Mouse (Mus musculus) C2C12 (cell line): ENCODE data around the gene Plekhg1. TPM values are rescaled to one million over a fixed set of nuclear protein-coding genes. Genes with fewer than 3 reads are reported as not detected.

Source experiments
- H3K27me3 ChIP-seq: one replicate; pipeline ENCODE4 v1.6.1; 2011; ENCODE audit not compliant: control insufficient read depth, insufficient read depth, insufficient read length
- H3K36me3 ChIP-seq: one replicate; pipeline ENCODE4 v1.6.1; 2011; ENCODE audit not compliant: control insufficient read depth, insufficient read depth
- H3K4me3 ChIP-seq: one replicate; pipeline ENCODE4 v1.5.1; 2011; ENCODE audit warnings: mild to moderate bottlenecking, control low read depth; ENCODE audit not compliant: poor library complexity, insufficient read depth, severe bottlenecking
- H3K79me2 ChIP-seq: one replicate; pipeline ENCODE4 v1.6.1; 2011; ENCODE audit not compliant: control insufficient read depth, insufficient read depth
- H3K79me3 ChIP-seq: one replicate; pipeline ENCODE4 v1.6.1; 2011; ENCODE audit warnings: low read depth, control low read depth
- H3ac ChIP-seq: one replicate; pipeline ENCODE3; 2011; ENCODE audit warnings: low read depth; ENCODE audit not compliant: control insufficient read depth, insufficient read length
- CEBPB ChIP-seq: IDR thresholded peaks from one replicate; pipeline ENCODE4 v1.6.1; 2011; ENCODE audit warnings: low read depth, mild to moderate bottlenecking, control low read depth, moderate library complexity
- CTCF ChIP-seq: IDR thresholded peaks from one replicate; pipeline ENCODE4 v1.5.1; 2011; ENCODE audit not compliant: control insufficient read depth, insufficient read depth, insufficient read length
- FOSL1 ChIP-seq: IDR thresholded peaks from one replicate; pipeline ENCODE4 v1.8.0; 2011; ENCODE audit warnings: mild to moderate bottlenecking, low read length; ENCODE audit not compliant: poor library complexity, insufficient read depth, severe bottlenecking
- MAX ChIP-seq: IDR thresholded peaks from one replicate; pipeline ENCODE4 v1.6.1; 2011; ENCODE audit warnings: mild to moderate bottlenecking, control low read depth
- MYOD1 ChIP-seq: IDR thresholded peaks from one replicate; pipeline ENCODE4 v1.6.1; 2011; ENCODE audit warnings: low read depth; ENCODE audit not compliant: control insufficient read depth, insufficient read length
- MYOG ChIP-seq: IDR thresholded peaks from one replicate; pipeline ENCODE4 v1.6.1; 2011; ENCODE audit not compliant: control insufficient read depth, insufficient read length; ENCODE audit errors: extremely low read depth
- USF1 ChIP-seq: IDR thresholded peaks from one replicate; pipeline ENCODE4 v1.6.1; 2011; ENCODE audit warnings: low read depth, mild to moderate bottlenecking, control low read depth, moderate library complexity
- polyA plus RNA-seq: library from polyadenylated mRNA; unstranded; fragments of >200 nt; fragmentation: generic; extraction: Trizol; gene quantifications from one replicate; pipeline ENCODE4 v1.2.1, GENCODE M21; 2012; ENCODE audit warnings: missing spikeins

Gene Plekhg1
- polyA plus RNA-seq, 1 experiment = under 0.01 TPM

GRCm38 (mm10) chr10:3864196-3864540 lies 124.0 kb downstream of the Plekhg1 start:
- H3K27me3 ChIP-seq = peaks cover 4% of the 10 kb centered on the region
- no peak overlapping the region for H3ac ChIP-seq
- no peak overlapping the region for H3K4me3 ChIP-seq
- no peaks in the 10 kb centered on the region for H3K79me3 ChIP-seq
- no peaks in the 10 kb centered on the region for H3K36me3 ChIP-seq
- no peaks in the 10 kb centered on the region for H3K79me2 ChIP-seq
- TF ChIP-seq USF1 = no peak
- no peak for TF ChIP-seq FOSL1
- no peak for TF ChIP-seq MYOD1
- TF ChIP-seq MAX = no peak
- TF ChIP-seq MYOG = no peak
- no peak for TF ChIP-seq CTCF
- no peak for TF ChIP-seq CEBPB

- H3K36me3 ChIP-seq = no peaks in the 10 kb centered on the region
- H3K79me2 ChIP-seq = no peaks in the 10 kb centered on the region
- H3K79me3 ChIP-seq = no peaks in the 10 kb centered on the region
- peaks cover 4% of the 10 kb centered on the region for H3K27me3 ChIP-seq
- no peak for TF ChIP-seq MYOG
- TF ChIP-seq FOSL1 = no peak
- TF ChIP-seq MAX = no peak
- H3K4me3 ChIP-seq = no peak overlapping the region
- H3ac ChIP-seq = no peak overlapping the region
Measured at GRCm38 (mm10) chr10:3867298-3867697, 127.1 kb downstream of the Plekhg1 start.

- TF ChIP-seq MYOG (no peak), FOSL1 (no peak), USF1 (no peak), MAX (no peak), CTCF (no peak), MYOD1 (no peak), CEBPB (no peak)
- Histone ChIP-seq H3K79me3 (no peaks in the 10 kb centered on the region), H3ac (no peak overlapping the region), H3K27me3 (peaks cover 6% of the 10 kb centered on the region), H3K4me3 (no peak overlapping the region), H3K36me3 (no peaks in the 10 kb centered on the region), H3K79me2 (no peaks in the 10 kb centered on the region)
Measured at GRCm38 (mm10) chr10:3870828-3871227, 130.7 kb downstream of the Plekhg1 start.

- Histone ChIP-seq H3K79me3 (no peaks in the 10 kb centered on the region), H3K79me2 (no peaks in the 10 kb centered on the region)
- TF ChIP-seq FOSL1 (no peak), MAX (no peak)
Measured at GRCm38 (mm10) chr10:3873467-3873866, 133.3 kb downstream of the Plekhg1 start.

GRCm38 (mm10) chr10:3877852-3878535 lies 137.8 kb downstream of the Plekhg1 start:
- no peaks in the 10 kb centered on the region for H3K79me3 ChIP-seq
- no peaks in the 10 kb centered on the region for H3K79me2 ChIP-seq
- TF ChIP-seq CEBPB = no peak
- no peak for TF ChIP-seq USF1
- no peak for TF ChIP-seq CTCF
- TF ChIP-seq MYOG = no peak
- TF ChIP-seq FOSL1 = no peak
- no peak for TF ChIP-seq MYOD1
- no peak for TF ChIP-seq MAX
- H3ac ChIP-seq = no peak overlapping the region
- no peak overlapping the region for H3K4me3 ChIP-seq
- H3K27me3 ChIP-seq = peaks cover under 1% of the 10 kb centered on the region
- no peaks in the 10 kb centered on the region for H3K36me3 ChIP-seq

More at GRCm38 (mm10) chr10:3873467-3873866, 133.3 kb downstream of the Plekhg1 start:
- Histone ChIP-seq H3ac (no peak overlapping the region), H3K36me3 (no peaks in the 10 kb centered on the region), H3K27me3 (peaks cover 6% of the 10 kb centered on the region), H3K4me3 (no peak overlapping the region)

- H3K27me3 ChIP-seq = no peaks in the 10 kb centered on the region
- no peak overlapping the region for H3K4me3 ChIP-seq
- no peaks in the 10 kb centered on the region for H3K79me2 ChIP-seq
- no peaks in the 10 kb centered on the region for H3K79me3 ChIP-seq
- no peak overlapping the region for H3ac ChIP-seq
- H3K36me3 ChIP-seq = no peaks in the 10 kb centered on the region
- TF ChIP-seq USF1 = no peak
- TF ChIP-seq MAX = no peak
Measured at GRCm38 (mm10) chr10:3881179-3881578, 141.0 kb downstream of the Plekhg1 start.

- no peak for TF ChIP-seq FOSL1
- TF ChIP-seq MYOG = no peak
- no peak for TF ChIP-seq USF1
- TF ChIP-seq MAX = no peak
- TF ChIP-seq CTCF = no peak
- TF ChIP-seq MYOD1 = no peak
- no peak for TF ChIP-seq CEBPB
- H3K36me3 ChIP-seq = no peaks in the 10 kb centered on the region
- H3K79me3 ChIP-seq = no peaks in the 10 kb centered on the region
- H3ac ChIP-seq = no peak overlapping the region
- H3K4me3 ChIP-seq = no peak overlapping the region
- no peaks in the 10 kb centered on the region for H3K27me3 ChIP-seq
- no peaks in the 10 kb centered on the region for H3K79me2 ChIP-seq
Measured at GRCm38 (mm10) chr10:3888510-3888909, 148.3 kb downstream of the Plekhg1 start.
